Mouse (Mus musculus): ENCODE measurements around the gene Gm43064.

DNA sequence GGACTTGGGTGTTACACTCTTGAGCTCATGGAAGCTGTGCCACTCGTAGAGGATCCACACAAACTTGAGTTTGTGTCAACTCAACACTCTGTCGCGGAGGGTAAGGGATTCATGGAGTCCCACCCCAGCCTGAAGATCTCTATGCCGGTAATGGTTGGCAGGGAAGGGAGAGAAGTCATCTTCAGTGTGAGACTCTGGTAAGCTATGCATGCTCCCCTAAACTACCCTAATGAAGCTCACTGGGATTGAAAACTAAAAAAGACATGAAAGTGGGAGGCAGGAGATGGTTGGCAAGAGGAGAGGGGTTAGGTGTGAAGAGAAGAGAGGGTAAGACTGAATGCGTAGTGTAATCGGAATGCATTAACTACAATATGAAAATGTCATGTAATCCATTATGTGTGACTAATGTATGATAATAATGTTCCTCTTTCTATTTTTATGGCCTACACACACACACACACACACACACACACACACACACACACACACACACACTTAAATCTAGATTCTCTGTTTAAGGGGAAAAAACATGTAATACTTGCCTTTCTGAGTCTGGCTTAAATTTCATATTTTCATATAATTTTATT is 48.7 kb downstream of the Gm43064 start:
- TF ChIP-seq CTCF (IDR thresholded peaks at IDR 0.05; ENCODE audit: low read depth) (no peak), EP300 (optimal IDR thresholded peaks at IDR 0.05) (no peak)

All from stomach, postnatal 0 days (tissue).